Mouse (Mus musculus) liver, embryonic 14.5 days (tissue): ENCODE measurements around the gene Rab15.

Source experiments
- CTCF ChIP-seq: IDR thresholded peaks from 2 replicates; pipeline ENCODE4 v1.5.1; 2016; ENCODE audit warnings: antibody characterized with exemption, low read depth, control low read depth
- EP300 ChIP-seq: IDR thresholded peaks from 2 replicates; pipeline ENCODE4 v1.6.1; 2016; ENCODE audit warnings: antibody characterized with exemption, low read depth

GRCm38 (mm10) chr12:76796938-76797539 is 25.7 kb downstream of the Rab15 start:
- TF ChIP-seq CTCF = no peak
- no peak for TF ChIP-seq EP300
